7 mouse cellular contexts compared by ENCODE assay signal in the genomic region with DNA sequence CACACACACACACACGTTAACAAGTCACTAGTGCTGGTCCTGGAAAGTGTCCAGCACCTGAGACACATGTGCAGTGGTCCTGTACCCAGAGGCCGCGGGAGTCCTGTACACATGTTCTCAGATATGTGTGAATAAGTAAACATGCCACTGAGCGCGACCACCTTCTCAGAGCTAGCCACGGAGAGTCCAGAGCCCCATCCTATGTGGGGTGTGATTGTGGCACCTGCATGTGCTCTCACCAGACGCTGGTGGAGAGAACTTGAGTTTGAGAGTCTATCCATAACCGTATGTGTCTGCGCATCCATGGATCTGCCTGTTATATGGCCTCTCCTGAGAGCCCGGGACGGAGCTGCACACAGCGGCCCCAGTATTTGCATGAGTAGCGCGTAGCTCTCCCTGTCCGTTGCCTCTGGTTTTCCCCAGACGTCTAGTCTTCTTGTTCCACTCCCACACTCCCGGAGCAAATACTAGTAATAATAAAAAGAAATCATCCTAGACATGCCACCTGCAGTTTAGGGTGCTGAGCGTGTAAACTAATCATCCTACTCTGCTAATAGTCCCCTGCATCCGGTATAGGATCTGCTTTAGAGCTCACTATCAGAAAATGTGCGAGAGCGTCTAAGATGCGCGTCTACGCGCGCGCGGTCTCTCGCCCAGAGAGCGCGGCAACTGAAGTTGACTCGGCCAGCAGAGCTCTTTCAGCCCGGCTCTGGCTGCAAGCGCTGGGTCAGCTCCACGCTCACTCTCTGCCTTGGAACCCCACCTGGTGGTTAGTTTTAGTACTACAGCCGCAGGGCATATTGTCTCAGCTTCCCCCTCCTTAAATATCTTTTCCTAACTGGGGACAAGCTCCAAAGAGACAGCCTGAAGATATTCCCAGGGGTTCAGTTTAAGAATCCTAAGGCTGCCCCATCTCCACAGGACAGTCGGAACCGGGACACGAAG. TPM values are rescaled to one million over a fixed set of nuclear protein-coding genes. Genes with fewer than 3 reads are reported as not detected.
A peak's percentile ranks its signal among the peaks of the same experiment; 100 is the strongest.
DNase-seq lines count a peak whose midpoint lies in the region; ATAC-seq and TF ChIP-seq lines count a peak whose summit lies in the region.

No protein-coding gene starts in this region.

- H3K4me1 ChIP-seq in cortical plate, adult 2 months (ENCODE audit: control insufficient read depth, insufficient read depth, low read length), result no peaks in the 10 kb centered on the region

- TF ChIP-seq POLR2A in cortical plate, adult 2 months (IDR thresholded peaks at IDR 0.05; ENCODE audit: extremely low read depth, insufficient read depth, low read length), result no peak

- ATAC-seq in megakaryocyte progenitor cell, adult 5-6 weeks (replicated peaks; ENCODE audit: poor library complexity), result peak; percentile 91

- peak; percentile 91 to 92 for DNase-seq in adrenal gland, adult 18-20 months (ENCODE audit: low spot score in 2 of 2)
- DNase-seq in gastrocnemius, adult 8-10 months (ENCODE audit: low spot score in 2 of 2), result peak; percentile 75 to 80
- peak; percentile 85 for DNase-seq in hindlimb bud, embryonic 11.5 days (ENCODE audit: extremely low spot score, low read depth, low spot score)
- DNase-seq in left cerebral cortex, adult 2 months (ENCODE audit: extremely low spot score in 1 of 2, low spot score in 2 of 2), result peak; percentile 80 to 92
- peak; percentile 82 for DNase-seq in right cerebral cortex, postnatal 25 days

- intact Hi-C loops in left cerebral cortex, adult 2 months (cut with DNase I), result loop anchor here (1.0 to 10.0 kb wide), 5 partner anchors 182 to 495 kb away; no protein-coding TSS in a partner anchor

- H3K27ac ChIP-seq in cortical plate, adult 2 months (ENCODE audit: insufficient read depth, low read length), result no peak overlapping the region
- no peak overlapping the region for H3K27ac ChIP-seq in left cerebral cortex, adult 2 months

- peak; percentile 73 for TF ChIP-seq CTCF in cortical plate, adult 2 months (IDR thresholded peaks at IDR 0.05; ENCODE audit: extremely low read depth, insufficient read depth, low read length)
- peak; percentile 99 for TF ChIP-seq CTCF in left cerebral cortex, adult 2 months (IDR thresholded peaks at IDR 0.05)

- no peak overlapping the region for H3K4me3 ChIP-seq in cortical plate, adult 2 months (ENCODE audit: insufficient read depth, low read length)
- no peak overlapping the region for H3K4me3 ChIP-seq in left cerebral cortex, adult 2 months

RNA-seq across cellular contexts. Expression of a gene that starts 3.7 kb away (rescaled TPM):
- 1 to 10 TPM; 4.4 to 4.8 TPM for total RNA-seq in adrenal gland, adult 18-20 months (2021)
- polyA plus RNA-seq in cortical plate, adult 2 months (2012; rRNA removed), result 1.7 and 1.8 TPM in 2 replicates
- 10 to 100 TPM in 1 of 4 experiments, 1 to 10 TPM in 3; 1.2 to 11.2 (median 6.3) TPM for total RNA-seq in gastrocnemius, adult 8-10 months (2022)
- total RNA-seq in left cerebral cortex, adult 2 months (2021), result 10 to 100 TPM in 1 of 2 experiments, 1 to 10 TPM in 1; 7.9 to 11.9 TPM
- not detected in 2 replicates for total RNA-seq in megakaryocyte progenitor cell, adult 5-6 weeks (2015)
- not detected in 2 replicates for total RNA-seq in megakaryocyte progenitor cell, adult 5-6 weeks (2017)
